Mouse (Mus musculus) cerebellum, postnatal 25 days (tissue): ENCODE data around the gene 1700067P10Rik.
A peak's percentile ranks its signal among the peaks of the same experiment; 100 is the strongest.

Experiments used
- DNase-seq, 2 experiments: peaks; one replicate each; pipeline ENCODE4 v3.0.0; 2021; ENCODE audit warnings: mixed read lengths in 2 of 2

The 1700067P10Rik gene

GRCm38 (mm10) chr17:48089019-48089418 is at the start of gene 1700067P10Rik:
1700067P10Rik (plus strand) TSS chr17:48089319.
- no peak for DNase-seq

DNA sequence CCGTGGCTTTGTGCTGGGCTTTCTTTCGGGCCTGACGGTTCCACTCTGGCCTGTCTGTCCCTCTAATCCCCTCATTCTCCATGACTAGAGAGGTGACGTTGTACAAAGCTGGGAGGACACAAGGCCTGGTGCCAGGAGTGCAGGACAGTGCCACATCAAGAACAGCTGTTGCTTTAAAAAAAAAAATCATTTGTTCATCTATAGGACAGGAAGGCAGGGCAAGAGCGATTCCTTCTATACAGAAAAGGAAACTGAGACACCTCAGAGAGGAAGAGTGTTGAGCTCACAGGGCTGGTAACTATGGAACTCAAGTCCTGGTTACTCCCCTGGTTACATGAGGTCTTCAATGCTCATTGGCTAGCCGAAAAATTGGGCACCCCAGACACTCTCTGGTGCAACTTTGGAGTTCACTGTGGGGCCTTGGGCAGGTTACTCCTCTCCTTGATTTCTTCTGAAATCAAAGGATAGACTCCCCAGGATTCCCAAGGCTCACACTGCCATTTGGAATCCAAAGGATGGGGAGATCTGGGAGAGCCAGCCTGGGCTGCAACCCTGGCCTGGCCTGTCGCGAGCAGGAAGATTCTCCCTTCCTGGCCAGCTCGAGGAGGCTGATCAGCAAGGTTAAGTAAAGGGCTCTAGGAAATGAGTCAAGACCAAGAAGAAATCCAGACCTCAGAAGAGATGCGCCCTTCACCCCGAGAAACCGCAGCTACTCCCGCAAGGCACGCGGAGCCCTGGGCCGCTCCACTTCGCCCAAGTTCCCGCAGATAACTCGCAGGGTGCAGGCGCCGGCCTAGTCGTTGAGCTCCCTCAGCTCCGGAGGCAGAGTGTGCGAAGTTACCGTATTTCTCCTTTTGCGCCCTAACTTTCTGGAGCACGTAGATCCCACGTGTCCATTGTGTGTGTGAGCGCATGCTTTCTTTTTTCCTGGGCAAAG is 47.5 kb upstream of the 1700067P10Rik start:
- peak; percentile 32 to 48 for DNase-seq

GRCm38 (mm10) chr17:48043154-48043880 is 45.8 kb upstream of the 1700067P10Rik start:
- no peak for DNase-seq

GRCm38 (mm10) chr17:48045631-48046030 is 43.5 kb upstream of the 1700067P10Rik start:
- DNase-seq = peak; percentile 32 to 72

GRCm38 (mm10) chr17:48051638-48052337 is 37.3 kb upstream of the 1700067P10Rik start:
- DNase-seq = no peak

DNA sequence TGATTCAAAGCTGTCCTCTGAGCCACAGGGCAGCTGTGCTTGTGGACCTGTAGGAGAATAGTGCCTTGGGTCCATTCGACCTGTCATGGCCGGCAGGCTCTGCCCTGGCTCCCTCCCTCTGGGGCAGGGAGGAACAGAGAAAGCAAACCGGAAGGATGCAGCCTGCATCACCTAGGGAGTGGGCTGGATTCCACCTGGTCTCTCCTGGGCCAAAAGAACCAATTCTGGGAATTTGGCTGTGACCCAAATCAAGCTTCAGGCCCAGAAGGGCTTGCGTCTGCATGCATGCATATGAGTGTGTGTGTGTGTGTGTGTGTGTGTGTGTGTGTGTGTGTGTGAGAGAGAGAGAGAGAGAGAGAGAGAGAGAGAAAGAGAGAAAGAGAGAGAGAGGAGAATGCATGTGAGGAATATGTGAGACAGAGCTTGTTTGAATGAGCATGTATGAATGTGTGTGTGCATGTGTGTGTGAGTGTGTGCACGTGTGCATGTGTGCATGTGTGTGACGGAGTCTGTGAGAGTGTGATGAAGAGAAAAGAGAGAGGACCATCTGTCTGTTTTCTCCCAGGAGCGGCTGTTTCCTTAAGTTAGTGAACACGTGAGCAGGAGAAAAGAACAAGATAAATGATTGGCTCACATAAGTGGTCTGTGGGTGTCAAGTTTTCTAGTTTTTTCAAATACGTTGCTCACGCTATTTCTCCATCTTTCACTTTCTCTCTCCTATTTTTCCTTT is 36.6 kb upstream of the 1700067P10Rik start:
- DNase-seq = peak in 1 of 2 experiments; percentile 28

- no peak for DNase-seq
Measured at GRCm38 (mm10) chr17:48053646-48054045, 35.5 kb upstream of the 1700067P10Rik start.

DNA sequence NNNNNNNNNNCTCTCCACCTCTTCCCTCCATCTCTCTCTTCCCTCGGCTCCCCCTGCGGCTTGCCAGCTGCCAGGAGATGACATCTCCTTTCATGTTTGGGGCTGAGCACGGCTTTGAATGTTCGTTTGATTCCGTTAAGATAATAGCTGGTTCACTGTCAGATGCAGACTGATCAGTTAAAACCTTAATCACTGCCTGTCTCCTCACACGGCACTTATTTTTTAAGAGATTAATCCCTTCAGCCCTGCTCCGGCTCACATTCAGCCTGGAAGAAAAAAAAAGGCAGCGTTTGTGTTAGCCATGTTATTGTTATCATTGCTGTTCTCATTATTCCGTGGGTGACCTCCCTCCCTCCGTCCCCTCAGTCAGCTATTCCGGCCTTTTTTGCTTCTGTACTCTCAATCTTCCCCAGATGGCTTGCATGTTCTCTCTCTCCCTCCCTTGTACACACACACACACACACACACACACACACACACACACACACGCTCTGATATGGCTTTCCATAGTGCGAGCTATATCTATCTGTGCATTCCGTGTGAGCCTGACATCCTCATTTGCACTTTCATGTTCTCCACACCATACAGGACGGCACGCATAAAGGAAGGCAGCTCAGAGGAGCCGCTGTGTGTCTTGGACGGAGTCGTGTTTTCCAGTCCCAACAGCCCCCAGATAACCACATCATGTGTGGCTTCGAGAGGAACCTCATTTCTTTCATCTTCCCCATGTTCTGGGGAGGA is 33.9 kb upstream of the 1700067P10Rik start:
- no peak for DNase-seq

DNA sequence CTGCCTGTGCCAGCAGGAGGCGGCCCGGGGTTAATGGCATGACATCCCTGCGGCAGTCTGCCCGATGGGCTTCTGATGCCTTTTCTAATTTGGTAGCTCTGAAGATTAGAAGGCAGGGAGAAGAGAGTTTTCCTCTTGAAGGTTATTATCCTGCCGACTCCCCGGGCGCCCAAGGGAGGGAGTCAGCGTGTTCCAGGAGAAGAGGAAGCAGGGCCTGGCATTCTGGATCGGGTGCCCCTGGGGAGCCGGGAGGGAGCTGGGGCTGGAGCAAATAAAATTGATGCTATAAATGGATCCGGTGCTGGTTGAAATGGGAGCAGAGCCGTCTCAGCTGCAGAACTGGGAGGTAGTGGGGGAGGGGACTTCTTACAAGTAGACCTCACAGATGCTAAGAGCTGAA is 31.7 kb upstream of the 1700067P10Rik start:
- peak in 1 of 2 experiments; percentile 13 for DNase-seq

DNA sequence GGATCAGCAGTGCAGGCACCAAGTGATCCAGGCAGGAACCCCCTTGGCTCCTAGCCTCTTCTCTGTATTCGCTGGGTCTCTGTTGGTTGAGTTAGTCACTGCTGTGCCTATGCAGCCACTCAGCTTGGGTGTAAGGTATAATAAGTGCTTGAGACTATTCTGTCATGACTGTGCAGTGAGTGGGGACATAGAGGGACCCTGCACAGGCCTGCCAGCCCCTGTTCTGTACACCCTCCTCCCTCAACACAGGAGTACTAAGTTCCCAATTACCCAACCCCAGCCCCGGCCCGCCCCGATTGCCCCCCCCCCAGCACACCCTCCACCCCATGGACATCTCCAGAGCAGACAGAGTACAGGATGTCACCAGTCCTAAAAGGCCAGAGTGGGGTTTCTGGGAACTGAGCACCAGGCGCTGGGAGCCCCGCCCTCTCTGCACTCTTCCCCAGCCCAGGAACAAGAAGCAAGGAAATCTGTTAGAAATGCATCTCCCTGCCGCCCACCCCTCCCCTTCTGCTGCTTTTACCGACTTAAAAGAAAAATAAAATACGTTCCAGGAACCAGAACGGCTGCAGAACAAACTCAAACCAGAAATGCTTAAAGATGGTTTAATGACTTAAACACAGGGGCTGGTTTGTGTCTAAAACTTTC is 24.8 kb upstream of the 1700067P10Rik start:
- no peak for DNase-seq

DNA sequence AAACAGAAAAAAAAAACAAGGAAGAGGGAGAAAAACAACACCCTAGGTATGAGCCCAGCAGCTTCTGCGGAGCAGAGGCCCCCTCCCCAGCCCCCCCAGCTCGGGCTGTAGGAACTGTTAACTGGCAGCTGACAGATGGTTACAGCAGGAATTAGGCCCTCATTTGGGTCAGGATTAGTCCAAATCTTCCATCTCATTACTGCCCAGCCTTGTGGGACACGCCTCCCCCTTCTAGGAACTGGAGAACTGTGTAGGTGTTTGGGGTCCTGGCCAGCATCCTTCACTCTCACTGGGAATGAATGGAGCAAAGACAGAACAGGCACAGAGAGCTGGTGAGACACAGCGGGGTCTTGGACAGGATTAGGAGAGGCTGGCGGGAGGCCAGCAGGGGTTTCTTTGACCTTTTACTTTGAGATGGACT is 24.0 kb upstream of the 1700067P10Rik start:
- DNase-seq = peak in 1 of 2 experiments; percentile 11

- DNase-seq = no peak
Measured at GRCm38 (mm10) chr17:48067083-48067614, 22.0 kb upstream of the 1700067P10Rik start.

DNA sequence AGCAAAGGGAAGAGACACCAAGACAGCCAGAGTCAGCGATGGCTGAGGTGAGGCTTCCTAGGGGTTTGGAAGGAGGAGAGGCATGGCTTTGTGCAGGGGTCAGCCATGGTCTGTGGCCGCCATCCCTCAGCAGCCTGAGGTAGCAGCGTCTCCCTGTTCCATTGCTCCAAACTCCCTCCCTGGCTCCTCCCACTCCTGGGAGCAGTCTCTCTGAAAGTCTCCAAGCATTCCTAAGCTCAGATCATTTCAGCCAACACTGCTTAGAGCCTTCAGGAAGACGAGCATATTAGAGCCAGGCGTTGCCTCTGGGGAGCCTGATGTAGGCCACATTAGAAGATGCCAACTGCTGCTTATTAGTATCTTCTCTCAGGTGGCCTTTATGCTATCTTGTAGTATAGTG is 21.4 kb upstream of the 1700067P10Rik start:
- DNase-seq = no peak

DNA sequence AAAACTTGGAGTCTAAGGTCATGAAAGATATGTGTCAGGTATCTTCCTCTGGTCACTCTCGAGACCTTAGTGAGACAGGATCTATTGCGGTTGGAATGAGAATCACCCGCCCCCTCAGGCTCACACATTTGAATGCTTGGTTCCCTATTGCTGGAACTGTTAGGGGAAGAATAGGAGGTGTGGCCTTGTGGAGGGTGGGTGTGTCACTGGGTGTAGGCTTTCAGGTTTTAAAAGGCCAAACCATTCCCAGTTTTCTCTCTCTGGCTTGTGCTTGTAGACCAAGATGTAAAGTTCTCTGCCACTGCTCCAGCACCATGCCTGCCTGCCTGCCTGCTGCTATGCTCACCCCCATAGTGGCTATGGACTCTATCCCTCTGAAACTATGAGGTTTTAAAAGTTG is 8.5 kb upstream of the 1700067P10Rik start:
- DNase-seq = no peak

GRCm38 (mm10) chr17:48089446-48089845 is 327 bp downstream of the 1700067P10Rik start:
- DNase-seq = no peak

- no peak for DNase-seq
Measured at GRCm38 (mm10) chr17:48090305-48090704, 1.2 kb downstream of the 1700067P10Rik start.

- peak in 1 of 2 experiments; percentile 7 for DNase-seq
Measured at GRCm38 (mm10) chr17:48093286-48093817, 4.2 kb downstream of the 1700067P10Rik start.

DNA sequence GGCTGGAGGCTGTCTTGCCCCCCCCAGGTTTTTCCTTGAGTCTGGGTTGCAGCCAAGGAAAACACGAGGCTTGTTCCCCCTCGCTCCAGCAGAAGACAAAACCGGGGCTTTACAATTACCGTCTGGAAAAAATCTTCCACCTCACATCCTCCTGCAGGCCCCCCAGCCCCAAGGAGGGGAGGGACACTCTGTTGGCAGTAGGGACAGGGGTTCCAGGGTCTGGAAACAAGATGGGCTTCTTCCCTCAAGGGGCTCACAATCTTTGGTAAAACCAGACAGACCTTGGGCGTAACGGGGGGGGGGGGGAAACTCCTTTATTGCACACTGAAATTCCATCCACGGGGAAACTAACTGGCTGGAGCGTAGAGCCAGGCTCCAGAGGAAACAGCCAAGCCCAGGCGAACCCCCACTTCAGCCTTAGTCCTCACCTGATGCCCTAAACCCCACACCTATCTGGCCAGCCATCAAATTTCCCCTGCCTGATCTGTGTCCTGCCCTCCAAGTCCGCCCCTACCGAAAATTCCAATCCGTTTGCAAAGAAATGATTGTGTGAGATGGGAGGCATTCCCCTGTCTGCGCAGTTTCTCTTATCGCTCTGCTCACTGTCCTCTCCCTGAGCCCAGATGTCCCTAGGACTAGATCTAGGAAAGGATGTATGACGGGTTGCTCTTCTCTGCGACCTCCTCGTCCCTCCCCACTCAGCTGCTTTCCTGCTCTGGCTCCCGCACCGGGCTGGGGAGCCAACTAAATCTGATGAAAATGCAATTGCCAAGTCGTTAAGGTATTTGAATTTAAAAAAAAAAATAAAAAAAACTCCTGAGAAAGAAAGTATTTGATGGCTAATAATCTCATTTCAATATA is 5.9 kb downstream of the 1700067P10Rik start:
- DNase-seq = no peak

DNA sequence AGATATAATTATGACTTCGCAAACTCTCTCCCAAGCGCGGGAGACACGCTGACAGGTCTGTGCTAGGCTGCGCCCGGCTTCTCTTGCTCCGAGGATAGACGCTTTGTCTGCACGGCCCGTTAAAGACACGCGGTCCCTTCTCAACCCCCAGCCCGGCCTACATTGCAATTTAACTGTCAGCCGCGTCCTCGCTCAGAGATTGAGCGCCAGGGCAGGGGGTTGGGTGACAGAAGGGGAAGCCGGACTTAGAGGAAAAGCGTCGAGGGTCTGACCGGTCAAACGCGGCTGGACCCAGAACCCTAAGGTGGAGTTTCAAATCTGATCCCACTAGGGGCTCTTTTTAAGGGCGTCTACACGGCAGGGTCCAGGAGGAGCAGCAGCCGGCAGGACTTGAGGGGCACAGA is 6.6 kb downstream of the 1700067P10Rik start:
- DNase-seq = peak in 1 of 2 experiments; percentile 6
